Mouse (Mus musculus): ENCODE measurements around the gene Cdh6. TPM values are rescaled to one million over a fixed set of nuclear protein-coding genes. Genes with fewer than 3 reads are reported as not detected.
A peak's percentile ranks its signal among the peaks of the same experiment; 100 is the strongest.

Gene Cdh6
- total RNA-seq (2021) = 10 to 100 TPM; 19.1 to 22.3 TPM
- long read RNA-seq, experiment 1, full-length matches to known transcripts = 4 of 15 reads
- long read RNA-seq, experiment 1, partial matches to known transcripts = 1 of 15 reads
- long read RNA-seq, experiment 1, other reads (novel, unspliced or antisense) = 10 of 15 reads
- long read RNA-seq, experiment 2, full-length matches to known transcripts = 2 of 9 reads
- long read RNA-seq, experiment 2, partial matches to known transcripts = 3 of 9 reads
- long read RNA-seq, experiment 2, other reads (novel, unspliced or antisense) = 4 of 9 reads

DNA sequence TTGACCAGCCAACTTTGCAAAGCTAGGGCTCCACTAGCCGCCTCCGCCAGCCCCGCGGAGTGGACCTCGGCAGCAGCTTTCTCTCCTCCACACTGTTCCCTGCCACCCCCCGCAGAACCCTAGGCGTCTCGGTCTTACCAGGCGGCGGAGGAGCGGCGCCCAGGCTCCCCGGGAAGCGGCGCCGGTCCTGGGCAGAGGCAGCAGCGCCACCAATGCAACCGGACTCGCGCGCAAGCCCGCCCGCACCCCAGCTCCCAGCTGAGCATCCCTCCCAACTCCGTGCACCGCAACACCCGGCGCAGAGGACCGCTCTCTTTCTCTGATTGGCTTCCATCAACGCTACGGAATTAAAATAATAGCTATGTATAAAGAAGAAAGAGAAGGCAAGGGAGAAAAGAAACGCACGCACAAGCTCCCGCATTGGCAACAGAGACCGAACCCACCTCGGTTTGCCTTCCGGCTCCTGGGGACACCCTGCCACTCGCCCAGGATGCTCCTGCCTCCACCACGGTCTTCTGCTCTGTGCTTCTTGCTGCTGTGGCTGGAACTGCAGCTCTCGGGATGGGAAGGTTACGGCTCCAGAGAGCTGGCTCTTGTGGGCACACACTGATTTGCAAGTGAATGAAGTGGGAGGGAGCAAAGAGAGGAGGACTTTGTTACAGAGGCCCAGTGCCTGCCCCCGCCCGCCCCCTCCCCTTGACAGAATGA is at the start of gene Cdh6:
Cdh6 (minus strand) TSS at position 605 of the 708 bp plus-strand sequence.
- peak; percentile 66 to 80 for DNase-seq (ENCODE audit: low spot score in 2 of 2)

DNA sequence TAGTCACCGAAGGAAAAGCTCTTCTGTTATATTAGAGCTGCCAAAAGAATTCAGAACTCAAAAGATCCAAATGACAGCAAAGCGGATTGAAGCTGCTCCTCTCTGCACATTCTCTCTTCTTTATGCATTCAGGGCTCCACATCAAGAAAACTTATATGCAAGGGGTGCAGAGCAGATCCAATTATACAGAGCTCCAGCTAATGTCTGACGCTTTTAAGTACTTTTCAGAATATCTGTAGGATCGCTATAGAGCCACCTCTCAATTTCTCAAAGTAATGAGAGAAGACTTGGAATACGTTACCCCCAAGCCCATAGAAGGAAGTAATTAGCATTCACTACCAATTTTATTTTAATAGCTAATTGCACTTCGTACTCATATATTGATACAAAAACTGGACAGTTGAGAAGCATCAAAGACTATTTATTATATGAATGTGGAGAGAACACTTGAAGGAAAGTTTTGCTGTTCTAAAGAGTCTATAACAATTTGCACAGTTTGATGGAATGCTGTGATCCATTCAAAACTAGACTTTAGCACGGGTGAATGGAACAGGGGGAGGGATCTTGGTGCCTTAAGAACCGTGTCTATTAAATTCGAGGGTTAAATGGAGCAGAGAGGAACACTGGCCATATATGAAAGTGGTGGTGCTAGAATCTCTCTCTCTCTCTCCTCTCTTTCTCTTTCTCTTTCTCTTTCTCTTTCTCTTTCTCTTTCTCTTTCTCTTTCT is 46.4 kb upstream of the Cdh6 start:
- DNase-seq (ENCODE audit: low spot score in 2 of 2) = no peak

DNA sequence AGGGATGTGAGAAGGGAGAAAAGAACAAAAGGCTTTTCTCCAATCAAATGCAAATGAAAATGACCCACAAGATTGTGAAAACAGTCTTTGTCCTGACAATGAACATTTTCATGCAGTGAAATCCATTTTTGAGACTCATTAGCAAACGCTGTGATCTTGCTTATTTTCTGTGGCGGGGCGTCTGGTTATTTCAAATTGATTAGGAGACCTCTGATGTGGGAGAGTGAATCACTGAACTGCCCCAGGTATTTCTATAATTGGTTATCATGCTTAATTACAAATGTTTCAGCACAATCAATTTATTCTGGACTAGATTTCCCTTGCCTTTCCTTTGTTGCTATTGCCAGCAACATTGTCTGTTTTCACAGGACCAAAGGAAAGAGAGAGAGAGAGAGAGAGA is 44.3 kb upstream of the Cdh6 start:
- no peak for DNase-seq (ENCODE audit: low spot score in 2 of 2)

DNA sequence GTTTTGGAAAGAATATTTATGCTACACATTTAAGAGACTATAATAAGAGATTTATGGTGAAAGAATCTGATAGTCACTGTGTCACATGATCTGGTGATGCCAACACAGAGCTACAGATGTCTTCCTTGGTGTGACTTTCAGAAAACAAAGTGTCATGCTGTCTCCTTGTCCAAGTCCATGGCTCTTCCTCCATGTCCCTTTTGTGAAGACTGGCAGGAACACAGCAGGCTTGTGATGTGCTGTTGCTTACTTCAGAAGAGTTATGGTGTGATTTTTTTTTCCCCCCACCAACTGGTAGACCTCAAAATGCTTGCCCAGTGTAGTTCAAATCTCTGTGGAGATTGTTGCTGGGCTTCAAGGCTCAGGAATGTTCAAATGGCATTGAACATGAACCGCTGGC is 43.7 kb upstream of the Cdh6 start:
- DNase-seq (ENCODE audit: low spot score in 2 of 2) = no peak

DNA sequence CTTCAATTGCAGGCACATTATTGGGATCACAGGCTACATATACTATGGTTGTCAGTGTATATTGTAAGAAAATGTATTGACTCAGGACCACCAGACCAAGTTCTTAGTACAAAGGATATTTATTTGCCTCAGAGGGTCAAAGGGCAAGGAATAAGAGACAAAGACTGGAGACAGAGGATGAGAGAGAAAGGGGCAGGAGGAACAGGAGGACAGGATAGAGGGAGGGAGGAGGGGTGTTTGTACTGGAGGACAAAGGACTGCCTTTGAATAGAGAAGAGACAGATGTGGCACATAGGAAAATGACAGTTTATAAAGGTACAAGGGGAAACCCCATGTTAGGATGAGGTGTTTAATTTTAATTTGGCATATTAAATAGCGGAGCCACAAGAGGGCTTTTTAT is 39.5 kb upstream of the Cdh6 start:
- no peak for DNase-seq (ENCODE audit: low spot score in 2 of 2)

DNA sequence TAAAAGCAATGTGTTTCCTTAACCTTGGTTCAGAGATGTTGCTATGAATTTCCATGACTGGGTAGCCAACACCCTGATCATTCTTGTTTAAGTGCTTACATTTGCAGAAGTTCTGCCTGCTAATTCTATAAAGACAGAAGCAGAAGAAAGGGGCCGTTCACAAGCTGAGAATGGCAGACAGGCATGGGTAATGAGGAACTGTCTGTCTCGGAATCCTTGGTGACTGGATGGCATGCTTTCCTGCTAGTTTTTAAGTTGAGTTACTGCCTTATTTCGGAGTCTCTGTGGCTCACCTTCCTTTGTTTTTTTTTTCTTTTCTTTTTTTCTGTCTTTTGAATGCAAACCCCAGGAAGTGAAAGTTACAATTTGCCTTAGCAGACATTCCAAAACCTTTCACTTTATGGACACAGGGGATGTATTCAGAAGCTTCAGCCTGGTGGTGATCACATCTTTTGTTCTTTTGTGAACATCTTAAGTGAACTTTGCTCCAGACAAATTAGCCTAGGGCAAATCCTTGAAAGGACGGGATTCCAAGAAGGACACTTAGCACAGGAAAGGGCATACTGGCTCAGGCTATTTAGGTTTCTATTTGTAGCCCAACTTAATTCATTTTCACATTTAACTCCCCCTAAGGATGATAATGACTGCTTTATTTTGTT is 38.7 kb upstream of the Cdh6 start:
- DNase-seq (ENCODE audit: low spot score in 2 of 2) = no peak

DNA sequence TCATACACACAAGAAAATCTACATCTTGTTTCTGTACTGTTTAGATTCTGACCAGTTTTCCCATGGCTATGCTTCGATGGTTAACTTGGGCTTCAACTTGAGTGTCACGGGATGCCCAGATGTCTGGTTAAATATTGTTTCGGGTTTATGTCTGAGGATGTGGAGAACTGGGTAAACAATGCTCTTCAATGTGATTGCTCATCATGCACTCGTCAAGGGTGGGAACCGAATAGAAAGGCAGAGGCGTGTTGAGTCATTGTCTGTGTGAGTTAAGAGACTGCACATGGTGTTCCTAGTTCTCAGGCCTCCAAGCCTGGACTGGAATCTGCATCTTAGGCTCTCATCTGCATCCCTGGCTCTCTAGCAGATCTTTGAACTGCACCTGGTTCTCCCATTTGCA is 36.7 kb upstream of the Cdh6 start:
- DNase-seq (ENCODE audit: low spot score in 2 of 2) = peak; percentile 11 to 23

DNA sequence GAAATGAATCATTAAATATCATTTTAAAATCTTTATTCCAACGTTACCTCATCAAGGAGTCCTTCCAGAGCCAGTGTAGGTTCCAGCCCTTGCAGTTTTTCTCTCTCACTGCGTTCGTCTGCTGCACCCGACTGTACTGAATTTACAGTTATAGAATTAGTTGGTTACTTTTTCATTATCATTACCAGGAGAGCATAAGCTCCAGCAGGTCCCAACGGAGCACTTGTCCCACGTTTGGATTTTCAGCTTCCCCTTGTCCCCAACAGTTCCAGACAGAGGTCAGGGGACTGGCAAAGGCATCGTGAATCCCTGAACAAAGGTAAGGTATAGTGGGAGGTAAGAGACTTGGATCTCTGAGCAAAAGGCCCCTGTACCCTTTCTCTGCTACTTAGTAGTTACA is 35.2 kb upstream of the Cdh6 start:
- DNase-seq (ENCODE audit: low spot score in 2 of 2) = no peak

DNA sequence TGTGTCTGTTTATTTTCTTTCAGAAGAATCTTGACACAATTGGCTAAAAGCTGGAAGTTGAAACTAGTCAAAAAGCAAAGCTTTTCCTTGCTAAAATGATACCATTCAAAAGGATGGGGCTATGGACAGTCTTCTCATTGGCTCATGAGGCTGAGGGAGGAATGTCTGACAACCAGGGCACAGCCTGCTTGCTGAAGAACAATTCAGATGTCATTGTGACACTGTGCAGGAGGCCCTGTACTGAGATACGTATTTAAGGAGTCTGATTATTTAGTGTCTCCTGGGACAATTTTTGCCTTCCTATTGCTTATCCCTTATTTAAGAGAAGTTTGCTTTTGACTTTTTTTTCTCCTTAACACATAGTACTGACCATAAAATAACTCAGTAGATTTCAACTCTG is 22.8 kb upstream of the Cdh6 start:
- no peak for DNase-seq (ENCODE audit: low spot score in 2 of 2)

DNA sequence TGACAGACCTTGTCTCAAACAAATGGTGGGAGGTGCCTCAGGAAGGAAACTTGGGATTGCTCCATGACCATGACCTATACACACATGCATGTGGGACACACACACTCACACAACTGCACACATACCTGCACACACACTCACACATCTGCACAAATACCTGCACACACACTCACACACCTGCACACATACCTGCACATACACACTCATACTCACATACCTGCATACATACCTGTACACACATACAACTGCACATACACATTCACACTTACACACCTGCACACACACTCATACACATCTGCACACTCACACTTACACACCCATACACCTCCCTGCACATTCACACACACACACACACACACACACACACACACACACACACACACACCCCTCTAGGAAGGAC is 20.6 kb upstream of the Cdh6 start:
- no peak for DNase-seq (ENCODE audit: low spot score in 2 of 2)

DNA sequence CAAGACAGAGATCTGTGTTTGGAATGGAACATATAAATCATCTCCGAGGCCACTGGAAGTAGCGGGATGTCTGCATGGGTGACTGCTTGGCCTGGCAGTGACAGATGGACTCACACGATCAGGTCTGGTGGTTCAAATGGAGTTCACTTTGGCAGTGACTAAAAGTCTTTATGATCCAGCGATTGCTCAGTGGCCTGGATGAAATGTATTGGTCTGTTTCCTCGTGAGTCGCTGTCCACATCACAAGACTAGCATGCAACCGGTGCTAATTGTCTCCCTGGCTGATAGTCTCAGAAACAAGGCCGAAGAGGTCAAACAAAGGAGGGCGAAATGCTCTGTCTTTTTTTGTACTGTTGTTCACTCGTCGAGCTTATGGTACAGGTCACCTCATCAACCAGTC is 19.6 kb upstream of the Cdh6 start:
- no peak for DNase-seq (ENCODE audit: low spot score in 2 of 2)

DNA sequence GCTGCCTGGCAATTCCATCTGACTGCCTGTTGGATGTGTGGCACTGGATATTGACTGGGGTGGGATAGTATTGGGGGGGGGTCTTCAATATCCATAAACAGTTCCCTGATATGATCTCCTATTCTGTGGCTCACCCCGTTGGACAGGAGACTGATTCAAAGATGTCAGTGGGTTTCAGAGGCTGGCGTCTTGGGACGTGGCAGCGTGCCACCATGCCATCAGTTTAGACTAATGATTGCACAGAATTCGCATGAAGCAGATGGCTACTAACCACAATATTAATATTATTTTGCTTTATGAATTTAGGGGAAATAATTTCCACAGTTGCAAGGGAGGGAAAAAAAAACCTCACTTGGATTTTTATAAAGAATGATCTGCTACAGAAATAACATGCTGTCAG is 10.2 kb upstream of the Cdh6 start:
- DNase-seq (ENCODE audit: low spot score in 2 of 2) = no peak

DNA sequence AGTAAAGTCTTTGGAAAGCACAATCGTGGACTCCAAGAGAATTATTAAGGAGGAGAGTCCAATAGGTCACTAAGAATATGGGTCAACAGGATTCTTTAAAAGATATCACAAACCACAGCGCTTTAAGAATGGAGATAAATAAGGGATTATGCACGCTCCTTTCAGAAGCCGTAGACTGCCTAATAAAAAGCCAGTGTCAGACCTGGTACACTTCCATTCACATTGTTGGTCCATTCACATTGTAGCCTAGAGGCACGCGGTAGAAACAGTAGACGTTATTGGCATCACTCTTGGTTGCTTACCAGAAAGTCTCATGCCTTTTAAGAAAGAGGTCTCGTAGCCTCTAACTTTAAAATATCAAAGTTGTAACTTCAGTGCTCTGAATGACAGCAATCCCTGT is 8.0 kb upstream of the Cdh6 start:
- no peak for DNase-seq (ENCODE audit: low spot score in 2 of 2)

DNA sequence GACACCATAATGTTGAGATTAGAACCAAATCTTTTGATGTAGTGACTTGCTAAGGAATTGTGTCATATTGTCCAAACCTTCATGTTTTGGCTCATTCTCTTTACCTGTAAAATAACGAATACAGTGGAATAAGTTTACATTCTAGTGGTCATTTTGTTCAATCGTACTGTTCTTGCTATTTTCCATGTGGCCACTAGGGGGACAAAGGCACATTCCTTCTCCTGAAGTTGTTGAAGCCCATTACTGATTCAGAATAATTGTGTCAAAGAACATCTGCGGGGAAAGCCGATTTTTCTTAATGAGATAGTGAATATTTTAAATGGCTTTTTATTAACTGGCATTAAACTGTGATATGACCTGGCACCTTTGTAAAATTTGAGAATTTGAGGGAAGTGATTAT is 7.5 kb upstream of the Cdh6 start:
- peak in 1 of 2 experiments; percentile 36 for DNase-seq (ENCODE audit: low spot score in 2 of 2)

DNA sequence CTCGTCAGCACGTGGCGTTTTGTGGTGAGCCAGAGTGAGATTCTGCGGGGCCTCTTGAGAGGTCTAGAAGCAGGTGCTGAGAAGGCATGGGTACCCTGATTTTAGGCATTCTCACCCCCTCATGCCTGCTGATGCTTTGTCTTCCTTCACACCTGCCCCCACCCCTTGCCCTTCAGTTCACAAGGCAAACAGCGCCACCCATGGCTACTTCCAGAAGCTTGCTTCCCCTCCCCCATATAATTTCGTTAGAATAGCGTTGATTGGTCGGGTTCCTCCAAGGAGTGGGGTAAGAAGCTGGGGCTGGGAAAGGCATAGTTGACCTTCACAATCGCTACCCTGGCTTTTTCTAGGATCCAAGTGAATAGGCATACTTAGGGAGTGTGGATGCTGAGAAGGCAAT is 2.5 kb upstream of the Cdh6 start:
- no peak for DNase-seq (ENCODE audit: low spot score in 2 of 2)

DNA sequence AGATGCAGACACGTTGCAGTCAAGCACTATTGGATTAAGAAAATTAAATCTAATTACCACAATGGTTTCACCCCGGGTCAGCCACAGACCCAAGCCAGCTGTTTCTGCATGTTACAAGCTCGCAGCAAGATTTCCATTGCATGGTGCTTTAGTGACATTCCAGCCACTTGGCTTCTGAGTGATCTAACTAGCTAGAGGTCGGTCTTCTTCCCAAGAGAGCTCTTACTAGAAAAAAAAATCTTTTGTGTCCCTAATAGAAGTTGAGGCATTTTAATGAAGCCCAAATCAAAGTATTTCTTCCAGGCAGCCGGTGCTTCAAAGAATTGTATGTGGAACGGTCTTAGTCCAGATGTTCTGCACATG is 1.1 kb upstream of the Cdh6 start:
- DNase-seq (ENCODE audit: low spot score in 2 of 2) = no peak

DNA sequence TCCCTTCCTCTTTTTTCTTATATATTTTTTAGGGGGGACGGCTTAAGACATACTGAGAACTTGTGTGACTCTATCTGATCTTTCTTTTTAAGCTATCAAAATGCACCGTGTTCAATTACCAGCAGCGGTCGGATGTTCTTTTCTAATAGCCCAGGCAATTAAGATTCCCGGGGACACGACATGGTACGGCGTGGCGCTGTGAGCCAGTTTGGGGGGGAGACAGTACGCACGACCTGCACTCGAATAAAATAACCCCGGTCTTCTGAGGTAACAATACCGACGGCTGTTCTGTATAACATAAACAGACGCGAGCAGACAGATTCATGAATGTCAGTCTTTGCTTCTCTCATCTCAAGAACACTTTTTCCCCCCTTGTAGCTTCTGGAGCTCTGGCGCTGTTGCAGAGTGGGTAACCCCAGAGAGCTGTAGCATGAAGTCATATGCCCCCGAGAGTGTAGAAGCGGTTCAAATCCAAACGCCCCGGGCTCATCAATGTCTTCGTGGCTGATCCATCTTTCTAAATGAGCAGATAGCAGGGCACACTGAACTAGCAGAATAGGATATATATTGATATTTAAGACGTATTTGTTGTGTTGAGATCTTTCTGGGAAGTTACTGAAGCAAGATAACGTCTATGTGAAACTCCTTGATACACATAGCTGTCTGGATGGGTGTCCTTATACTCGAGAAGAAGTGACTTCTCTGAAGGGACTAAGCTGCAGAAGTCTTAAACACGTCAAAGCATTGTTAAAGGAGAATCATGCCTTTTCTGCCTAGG is 554 bp upstream of the Cdh6 start:
- DNase-seq (ENCODE audit: low spot score in 2 of 2) = peak in 1 of 2 experiments; percentile 11

DNA sequence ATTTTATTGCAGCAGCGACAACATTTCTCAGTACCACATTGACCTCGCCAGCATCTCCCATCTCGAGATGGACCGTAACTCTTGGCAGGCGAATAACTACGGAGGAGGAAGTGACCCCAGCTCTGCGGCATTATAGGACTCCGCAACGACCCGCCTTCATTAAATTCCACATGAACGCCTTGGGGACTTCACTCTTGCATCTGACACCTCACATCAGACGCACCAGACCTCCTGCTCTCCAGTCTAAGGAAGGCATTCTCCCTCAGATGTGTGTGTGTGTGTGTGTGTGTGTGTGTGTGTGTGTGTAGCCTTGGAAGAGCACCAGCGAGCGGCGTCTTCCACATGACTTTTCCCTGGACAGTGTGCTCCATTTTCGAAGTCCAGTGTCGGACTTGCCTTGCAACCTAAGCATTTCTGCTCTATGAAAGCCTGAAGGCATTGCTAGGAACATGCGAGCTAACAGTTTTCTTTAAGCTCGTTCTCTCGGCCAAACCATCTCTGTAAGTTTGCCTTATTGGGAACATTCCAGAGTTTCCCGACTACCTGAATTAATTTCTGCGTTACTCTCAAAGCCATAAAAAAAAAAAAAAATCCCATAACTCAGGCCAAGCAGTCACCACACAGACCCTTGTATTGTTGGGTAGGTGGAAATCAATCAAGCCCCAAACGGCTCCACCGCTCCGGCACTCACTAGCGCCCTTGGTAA is 957 bp downstream of the Cdh6 start:
- peak in 1 of 2 experiments; percentile 25 for DNase-seq (ENCODE audit: low spot score in 2 of 2)

DNA sequence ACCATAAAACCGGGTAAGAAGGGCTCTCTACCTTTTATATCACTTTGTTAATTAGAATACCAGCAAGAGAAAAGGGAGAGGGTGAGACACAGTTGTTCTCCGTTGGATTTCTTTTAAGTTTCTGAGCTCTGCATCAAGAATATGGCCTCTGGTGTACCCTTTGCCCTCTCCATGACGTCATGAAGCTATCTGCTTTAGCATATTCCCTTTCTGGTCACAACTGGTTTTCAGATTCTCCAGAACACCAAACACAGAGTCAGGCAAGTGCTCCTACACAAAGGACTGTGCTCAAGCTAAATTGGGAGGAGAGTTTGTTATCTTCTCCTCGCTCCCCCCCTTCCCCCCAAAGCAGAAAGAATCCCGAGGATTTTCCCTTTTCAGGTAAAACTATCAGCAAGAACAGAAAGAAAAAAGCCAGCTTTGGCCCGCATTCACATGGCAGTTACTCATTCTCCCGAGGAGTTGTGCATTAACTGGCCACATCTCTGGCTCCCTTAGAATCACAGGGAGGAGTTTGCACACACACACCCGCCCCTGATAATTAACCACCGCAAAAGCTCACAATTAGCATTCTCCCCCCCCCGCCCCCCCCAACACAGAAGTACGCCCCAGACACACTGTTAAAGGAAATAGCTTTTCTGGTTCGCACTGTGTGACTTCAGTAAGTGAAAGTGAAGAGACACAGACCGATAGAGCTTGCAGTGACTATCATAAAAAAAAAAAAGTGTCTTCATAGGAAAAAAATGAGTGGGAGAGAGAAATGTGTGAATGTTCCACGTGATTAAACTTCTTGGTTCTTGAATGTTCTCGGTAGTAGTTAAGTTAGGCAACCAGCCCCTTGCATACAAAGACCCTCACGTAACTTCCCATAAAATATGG is 1.8 kb downstream of the Cdh6 start:
- peak in 1 of 2 experiments; percentile 16 for DNase-seq (ENCODE audit: low spot score in 2 of 2)

All from left cerebral cortex, adult 18-20 months (tissue).